Mouse (Mus musculus): ENCODE measurements around the gene Magi3. TPM values are rescaled to one million over a fixed set of nuclear protein-coding genes. Genes with fewer than 3 reads are reported as not detected.

The Magi3 gene
- polyA plus RNA-seq, 1 experiment: 0.92 TPM

DNA sequence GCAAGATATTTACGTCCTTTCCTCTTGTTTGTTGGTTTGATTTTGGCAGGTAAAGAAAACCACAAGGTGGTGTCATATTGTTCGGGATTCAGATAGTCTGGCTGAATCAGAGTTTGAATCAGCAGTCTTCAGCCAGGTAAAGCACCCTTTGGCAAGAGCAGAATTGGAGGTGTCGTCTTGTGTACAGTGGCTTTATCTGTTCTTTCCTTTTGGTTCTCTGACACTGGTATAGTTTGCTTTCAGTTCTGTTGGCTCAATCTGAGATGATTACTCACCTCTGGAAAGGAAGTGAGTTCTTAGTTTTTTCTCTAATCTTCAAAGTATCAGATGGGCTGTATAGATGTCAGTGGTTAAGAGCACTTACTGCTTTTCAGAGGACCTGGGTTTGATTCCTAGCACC is 228.9 kb downstream of the Magi3 start:
- no peak for DNase-seq (ENCODE audit: low read depth in 1 of 2, low spot score in 2 of 2)
- TF ChIP-seq POLR2A (IDR thresholded peaks at IDR 0.05; ENCODE audit: low read depth, low read length): no peak
- TF ChIP-seq CTCF (IDR thresholded peaks at IDR 0.05; ENCODE audit: extremely low read depth, insufficient read depth, insufficient read length, insufficient replicate concordance): no peak
- Histone ChIP-seq H3K36me3 (ENCODE audit: control insufficient read depth, insufficient read depth, low read length) (peaks cover 17% of the 10 kb centered on the region), H3K4me1 (ENCODE audit: control insufficient read depth, insufficient read depth, insufficient read length) (no peaks in the 10 kb centered on the region), H3K27me3 (ENCODE audit: control insufficient read depth, insufficient read depth, low read length) (no peaks in the 10 kb centered on the region), H3K27ac (ENCODE audit: insufficient read depth, low read length) (no peak overlapping the region), H3K4me3 (ENCODE audit: extremely low read depth, insufficient read depth, insufficient read length) (no peak overlapping the region)
- 80% methylated on average over 3 of the region's 3 CpGs for WGBS

DNA sequence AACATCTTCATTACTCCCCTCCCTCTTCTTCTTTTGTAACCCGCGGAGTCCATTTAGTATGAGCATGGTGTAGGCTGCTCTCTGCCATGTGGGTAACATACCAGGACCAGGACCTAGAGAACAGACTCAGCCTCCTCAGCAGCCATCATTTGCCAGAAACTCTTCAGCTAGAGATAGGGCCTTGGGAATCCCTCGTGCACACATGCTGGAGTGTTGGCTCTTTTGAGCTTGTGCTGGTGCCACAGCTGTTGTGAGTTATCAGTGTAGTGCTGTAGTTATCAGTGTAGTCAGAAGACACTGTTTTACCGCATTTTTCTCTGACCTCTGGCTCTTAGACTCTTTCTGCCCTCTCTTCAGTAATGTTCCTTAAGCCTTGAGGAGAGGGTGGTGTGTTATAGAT is 230.8 kb downstream of the Magi3 start:
- DNase-seq (ENCODE audit: low read depth in 1 of 2, low spot score in 2 of 2): no peak
- H3K36me3 ChIP-seq (ENCODE audit: control insufficient read depth, insufficient read depth, low read length): peaks cover 17% of the 10 kb centered on the region
- WGBS: 88% methylated on average over 4 of the region's 4 CpGs
- no peak overlapping the region for H3K27ac ChIP-seq (ENCODE audit: insufficient read depth, low read length)
- H3K4me3 ChIP-seq (ENCODE audit: extremely low read depth, insufficient read depth, insufficient read length): no peak overlapping the region
- TF ChIP-seq CTCF (IDR thresholded peaks at IDR 0.05; ENCODE audit: extremely low read depth, insufficient read depth, insufficient read length, insufficient replicate concordance): no peak
- no peak for TF ChIP-seq POLR2A (IDR thresholded peaks at IDR 0.05; ENCODE audit: low read depth, low read length)
- H3K27me3 ChIP-seq (ENCODE audit: control insufficient read depth, insufficient read depth, low read length): no peaks in the 10 kb centered on the region
- H3K4me1 ChIP-seq (ENCODE audit: control insufficient read depth, insufficient read depth, insufficient read length): no peaks in the 10 kb centered on the region

DNA sequence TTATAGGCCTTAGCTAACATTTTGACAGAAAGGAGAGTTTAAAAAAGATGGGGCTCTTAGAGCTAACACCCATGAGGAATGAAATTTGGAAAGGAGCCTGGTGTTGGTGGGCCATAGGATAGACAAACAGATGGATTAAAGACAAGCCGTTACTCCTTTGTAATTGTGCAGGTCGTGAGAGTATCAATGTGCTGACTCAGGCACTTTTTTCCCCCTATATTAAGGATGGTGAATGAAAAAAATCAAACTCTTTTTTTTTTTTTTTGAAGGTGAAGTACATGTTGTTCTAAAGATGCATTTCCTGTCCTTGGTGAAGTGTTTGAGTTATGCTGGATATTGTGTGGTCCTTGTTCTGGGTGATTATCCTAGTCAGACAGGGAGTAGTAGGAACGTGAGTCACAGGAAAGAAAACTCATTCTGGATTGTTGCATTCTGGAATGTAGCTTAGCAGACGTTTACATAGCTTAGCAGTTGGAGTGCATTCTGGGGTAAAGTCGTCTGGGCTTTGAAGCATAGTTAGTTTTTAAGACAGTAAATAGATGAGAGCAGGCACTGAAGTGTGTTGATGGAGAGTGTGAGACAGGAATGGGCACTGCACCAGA is 232.2 kb downstream of the Magi3 start:
- H3K4me1 ChIP-seq (ENCODE audit: control insufficient read depth, insufficient read depth, insufficient read length): no peaks in the 10 kb centered on the region
- WGBS: 81% methylated on average over 5 of the region's 5 CpGs
- H3K4me3 ChIP-seq (ENCODE audit: extremely low read depth, insufficient read depth, insufficient read length): no peak overlapping the region
- no peaks in the 10 kb centered on the region for H3K27me3 ChIP-seq (ENCODE audit: control insufficient read depth, insufficient read depth, low read length)
- H3K27ac ChIP-seq (ENCODE audit: insufficient read depth, low read length): no peak overlapping the region
- H3K36me3 ChIP-seq (ENCODE audit: control insufficient read depth, insufficient read depth, low read length): peaks cover 11% of the 10 kb centered on the region
- no peak for TF ChIP-seq CTCF (IDR thresholded peaks at IDR 0.05; ENCODE audit: extremely low read depth, insufficient read depth, insufficient read length, insufficient replicate concordance)
- TF ChIP-seq POLR2A (IDR thresholded peaks at IDR 0.05; ENCODE audit: low read depth, low read length): no peak
- DNase-seq (ENCODE audit: low read depth in 1 of 2, low spot score in 2 of 2): no peak

DNA sequence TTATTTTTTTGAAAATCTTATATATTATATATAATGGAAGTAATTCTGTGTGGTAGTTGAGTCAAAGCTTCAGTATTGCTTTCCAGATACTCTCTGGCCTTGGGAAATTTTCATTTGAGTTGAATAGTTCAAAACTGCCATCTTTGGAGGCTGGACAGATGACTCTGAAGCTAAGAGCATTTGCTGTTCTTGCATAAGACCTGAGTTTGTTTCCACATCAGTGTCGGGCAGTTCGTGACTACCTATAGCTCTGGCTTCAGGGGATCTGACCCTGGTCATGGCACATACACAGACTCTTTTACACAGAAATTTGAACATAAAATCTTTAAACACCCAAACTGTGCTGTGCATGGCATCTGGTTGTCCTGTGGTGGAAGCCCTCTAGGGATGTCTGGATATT is 235.0 kb downstream of the Magi3 start:
- H3K36me3 ChIP-seq (ENCODE audit: control insufficient read depth, insufficient read depth, low read length): peaks cover 13% of the 10 kb centered on the region

DNA sequence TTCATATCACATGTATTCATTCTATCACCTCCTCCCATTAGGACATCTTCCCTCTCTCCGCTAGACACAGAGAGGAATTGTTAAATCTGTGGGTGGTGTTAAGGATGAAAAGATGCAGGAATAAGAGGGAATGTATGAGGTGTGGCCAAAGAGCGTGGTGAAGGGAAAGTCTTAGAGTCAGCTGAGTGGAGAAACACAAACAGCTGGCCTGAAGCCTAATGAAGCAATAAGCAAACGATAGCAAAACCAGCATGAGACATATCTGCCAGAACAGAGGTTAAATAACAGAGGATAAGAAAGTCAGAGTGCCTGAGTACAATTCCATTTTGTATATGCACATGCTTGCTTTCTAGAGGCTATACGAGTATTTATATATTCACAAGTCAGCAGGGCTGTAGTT is 235.6 kb downstream of the Magi3 start:
- no peak overlapping the region for H3K4me3 ChIP-seq (ENCODE audit: extremely low read depth, insufficient read depth, insufficient read length)
- peaks cover 12% of the 10 kb centered on the region for H3K36me3 ChIP-seq (ENCODE audit: control insufficient read depth, insufficient read depth, low read length)
- TF ChIP-seq POLR2A (IDR thresholded peaks at IDR 0.05; ENCODE audit: low read depth, low read length) (no peak), CTCF (IDR thresholded peaks at IDR 0.05; ENCODE audit: extremely low read depth, insufficient read depth, insufficient read length, insufficient replicate concordance) (no peak)
- H3K4me1 ChIP-seq (ENCODE audit: control insufficient read depth, insufficient read depth, insufficient read length): no peaks in the 10 kb centered on the region
- no peak for DNase-seq (ENCODE audit: low read depth in 1 of 2, low spot score in 2 of 2)
- H3K27me3 ChIP-seq (ENCODE audit: control insufficient read depth, insufficient read depth, low read length): no peaks in the 10 kb centered on the region
- WGBS: 92% methylated on average over 4 of the region's 4 CpGs
- H3K27ac ChIP-seq (ENCODE audit: insufficient read depth, low read length): no peak overlapping the region

More for the DNA sequence above, 235.0 kb downstream of the Magi3 start:
- Histone ChIP-seq H3K4me3 (ENCODE audit: extremely low read depth, insufficient read depth, insufficient read length) (no peak overlapping the region), H3K27me3 (ENCODE audit: control insufficient read depth, insufficient read depth, low read length) (no peaks in the 10 kb centered on the region), H3K27ac (ENCODE audit: insufficient read depth, low read length) (no peak overlapping the region), H3K4me1 (ENCODE audit: control insufficient read depth, insufficient read depth, insufficient read length) (no peaks in the 10 kb centered on the region)
- DNase-seq (ENCODE audit: low read depth in 1 of 2, low spot score in 2 of 2): no peak
- 94% methylated on average over 2 of the region's 2 CpGs for WGBS
- TF ChIP-seq CTCF (IDR thresholded peaks at IDR 0.05; ENCODE audit: extremely low read depth, insufficient read depth, insufficient read length, insufficient replicate concordance) (no peak), POLR2A (IDR thresholded peaks at IDR 0.05; ENCODE audit: low read depth, low read length) (no peak)

DNA sequence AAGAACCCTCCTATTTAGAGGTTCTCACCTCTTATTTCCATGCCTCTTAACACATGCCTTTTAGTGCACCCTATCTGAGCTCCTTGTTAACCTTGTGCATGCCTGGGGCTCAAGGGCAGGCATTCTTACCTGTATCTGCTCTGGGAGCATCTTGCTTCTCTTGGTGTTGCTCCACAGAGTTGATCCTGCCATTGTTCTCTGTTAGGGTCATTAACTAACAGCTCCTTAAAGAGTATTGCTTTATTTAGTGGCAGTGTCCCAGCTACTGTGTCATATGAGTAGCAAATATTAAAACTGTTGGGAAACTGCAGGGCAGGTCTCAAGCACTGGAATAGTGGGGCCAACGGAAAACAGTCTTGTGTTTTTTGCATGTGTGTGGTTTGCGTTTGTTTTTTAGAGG is 249.0 kb downstream of the Magi3 start:
- TF ChIP-seq CTCF (IDR thresholded peaks at IDR 0.05; ENCODE audit: extremely low read depth, insufficient read depth, insufficient read length, insufficient replicate concordance) (no peak), POLR2A (IDR thresholded peaks at IDR 0.05; ENCODE audit: low read depth, low read length) (no peak)
- no peak overlapping the region for H3K27ac ChIP-seq (ENCODE audit: insufficient read depth, low read length)
- H3K27me3 ChIP-seq (ENCODE audit: control insufficient read depth, insufficient read depth, low read length): no peaks in the 10 kb centered on the region
- H3K36me3 ChIP-seq (ENCODE audit: control insufficient read depth, insufficient read depth, low read length): no peaks in the 10 kb centered on the region; the same call in 1 of the 2 replicates
- 94% methylated on average over 2 of the region's 2 CpGs for WGBS
- H3K4me3 ChIP-seq (ENCODE audit: extremely low read depth, insufficient read depth, insufficient read length): no peak overlapping the region
- DNase-seq (ENCODE audit: low read depth in 1 of 2, low spot score in 2 of 2): no peak
- H3K4me1 ChIP-seq (ENCODE audit: control insufficient read depth, insufficient read depth, insufficient read length): peaks cover 3% of the 10 kb centered on the region; the same call in 1 of the 2 replicates

DNA sequence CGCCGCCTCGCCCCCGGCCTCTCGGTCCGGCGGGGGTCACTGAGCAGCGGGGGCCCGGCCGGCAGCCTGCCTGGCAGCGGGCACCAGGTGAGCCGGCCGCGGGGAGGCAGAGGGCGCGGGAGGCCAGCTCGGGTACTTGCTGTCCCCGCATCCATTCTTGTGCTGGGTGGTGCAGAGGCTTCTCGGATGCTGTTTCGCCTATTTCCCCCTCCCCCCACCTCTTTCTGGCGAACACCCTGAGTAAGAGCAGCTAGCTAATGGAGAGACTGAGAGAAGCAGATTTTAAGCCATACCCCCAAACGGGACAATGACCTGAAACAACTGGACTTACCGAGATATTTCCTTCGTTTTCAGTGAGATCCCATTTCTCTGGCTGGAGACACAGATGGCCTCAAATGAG is 251.5 kb downstream of the Magi3 start:
- Histone ChIP-seq H3K27me3 (ENCODE audit: control insufficient read depth, insufficient read depth, low read length) (no peaks in the 10 kb centered on the region), H3K4me1 (ENCODE audit: control insufficient read depth, insufficient read depth, insufficient read length) (peaks cover 3% of the 10 kb centered on the region; the same call in 1 of the 2 replicates), H3K4me3 (ENCODE audit: extremely low read depth, insufficient read depth, insufficient read length) (peak overlapping the region; percentile 97), H3K27ac (ENCODE audit: insufficient read depth, low read length) (peak overlapping the region; percentile 77), H3K36me3 (ENCODE audit: control insufficient read depth, insufficient read depth, low read length) (peaks cover 3% of the 10 kb centered on the region)
- no peak for DNase-seq (ENCODE audit: low read depth in 1 of 2, low spot score in 2 of 2)
- 2% methylated on average over 20 of the region's 24 CpGs for WGBS
- TF ChIP-seq POLR2A (IDR thresholded peaks at IDR 0.05; ENCODE audit: low read depth, low read length): no peak
- no peak for TF ChIP-seq CTCF (IDR thresholded peaks at IDR 0.05; ENCODE audit: extremely low read depth, insufficient read depth, insufficient read length, insufficient replicate concordance)
